Mouse (Mus musculus) granulocyte monocyte progenitor cell, adult 5-6 weeks (primary cell): ENCODE data around the gene BC025446. TPM values are rescaled to one million over a fixed set of nuclear protein-coding genes. Genes with fewer than 3 reads are reported as not detected.
"Not testable (repeated sequence)": the region's sequence is repeated elsewhere in the genome, so short reads cannot be mapped to it uniquely, and the experiment has no call there.

Experiments used
- ATAC-seq: replicated peaks from 2 replicates; pipeline ENCODE4 v1.8.0; 2016; ENCODE audit warnings: mild to moderate bottlenecking, moderate TSS enrichment, inconsistent platforms; ENCODE audit not compliant: poor library complexity, severe bottlenecking
- total RNA-seq, 2 experiments: library from RNA; stranded (forward) in 1 of 2; stranded (reverse) in 1 of 2; fragments of 200-712, 200-1000 nt in 1 of 2; fragments of >200 nt in 1 of 2; fragmentation: Nextera tagmentation in 1 of 2; gene quantifications; 2 replicates each; pipeline ENCODE4 v1.2.3; 2014 to 2017

BC025446 gene
- total RNA-seq (2014; fragmentation: Nextera tagmentation) (not detected in 2 replicates), total RNA-seq (2017) (not detected in 2 replicates)

GRCm38 (mm10) chr15:75215778-75216691 lies at the start of gene BC025446:
BC025446 (plus strand) TSS chr15:75216376.
- no peak for ATAC-seq

- peak; percentile 61 for ATAC-seq
These were observed 40.7 kb upstream of the BC025446 start for GRCm38 (mm10) chr15:75175506-75175905.

- ATAC-seq, result no peak
These were observed 29.9 kb upstream of the BC025446 start for GRCm38 (mm10) chr15:75186291-75186690.

- ATAC-seq, result no peak
These were observed 27.1 kb upstream of the BC025446 start for GRCm38 (mm10) chr15:75189116-75189515.

GRCm38 (mm10) chr15:75190560-75190959 lies 25.6 kb upstream of the BC025446 start:
- not testable (repeated sequence) for ATAC-seq

- no peak for ATAC-seq
These were observed 655 bp downstream of the BC025446 start for GRCm38 (mm10) chr15:75216831-75217230.

- ATAC-seq, result no peak
These were observed 5.8 kb downstream of the BC025446 start for GRCm38 (mm10) chr15:75221942-75222341.

- no peak for ATAC-seq
These were observed 21.6 kb downstream of the BC025446 start for GRCm38 (mm10) chr15:75237736-75238288.

GRCm38 (mm10) chr15:75240558-75240957 lies 24.4 kb downstream of the BC025446 start:
- no peak for ATAC-seq

GRCm38 (mm10) chr15:75242756-75243640 lies 26.8 kb downstream of the BC025446 start:
- no peak for ATAC-seq

GRCm38 (mm10) chr15:75254671-75255070 lies 38.5 kb downstream of the BC025446 start:
- no peak for ATAC-seq

GRCm38 (mm10) chr15:75265863-75266262 lies 49.7 kb downstream of the BC025446 start:
- ATAC-seq, result no peak

GRCm38 (mm10) chr15:75266626-75267025 lies 50.5 kb downstream of the BC025446 start:
- ATAC-seq, result no peak

- ATAC-seq, result no peak
These were observed 51.9 kb downstream of the BC025446 start, which contains the start of gene Ly6f for GRCm38 (mm10) chr15:75268121-75268520. Ly6f (plus strand) TSS chr15:75268421.

GRCm38 (mm10) chr15:75268916-75269829 lies 53.0 kb downstream of the BC025446 start:
- no peak for ATAC-seq

GRCm38 (mm10) chr15:75270169-75270568 lies 54.0 kb downstream of the BC025446 start:
- ATAC-seq, result no peak

- no peak for ATAC-seq
These were observed 54.7 kb downstream of the BC025446 start for GRCm38 (mm10) chr15:75270691-75271362.

- no peak for ATAC-seq
These were observed 55.2 kb downstream of the BC025446 start for GRCm38 (mm10) chr15:75271426-75271825.

- no peak for ATAC-seq
These were observed 55.7 kb downstream of the BC025446 start for GRCm38 (mm10) chr15:75271891-75272290.
